Mouse (Mus musculus) ES-Bruce4 (cell line): ENCODE measurements around the gene Unc5b. TPM values are rescaled to one million over a fixed set of nuclear protein-coding genes. Genes with fewer than 3 reads are reported as not detected.

Experiments used
- H3K27ac ChIP-seq: 2 replicates; pipeline ENCODE4 v1.5.1; 2012; ENCODE audit warnings: low read length, inconsistent platforms; ENCODE audit not compliant: insufficient read depth
- H3K27me3 ChIP-seq: 2 replicates; pipeline ENCODE4 v1.6.1; 2012; ENCODE audit warnings: mild to moderate bottlenecking, low read length, inconsistent platforms; ENCODE audit not compliant: control insufficient read depth, poor library complexity, insufficient read depth, severe bottlenecking
- H3K36me3 ChIP-seq: 2 replicates; pipeline ENCODE4 v1.6.1; 2012; ENCODE audit warnings: inconsistent platforms, mild to moderate bottlenecking, low read length, moderate library complexity; ENCODE audit not compliant: control insufficient read depth, poor library complexity, insufficient read depth, severe bottlenecking
- H3K4me1 ChIP-seq: one replicate; pipeline ENCODE4 v1.8.1; 2011; ENCODE audit warnings: low read length; ENCODE audit not compliant: control insufficient read depth, insufficient read depth
- H3K4me3 ChIP-seq: 2 replicates; pipeline ENCODE4 v1.5.1; 2011; ENCODE audit warnings: low read depth, mild to moderate bottlenecking, low read length
- H3K9ac ChIP-seq: 2 replicates; pipeline ENCODE4 v1.6.1; 2012; ENCODE audit warnings: low read depth, mild to moderate bottlenecking, inconsistent platforms; ENCODE audit not compliant: poor library complexity, severe bottlenecking
- H3K9me3 ChIP-seq: replicated peaks from 2 replicates; pipeline ENCODE4 v1.6.1; 2012; ENCODE audit warnings: mild to moderate bottlenecking, low read length, inconsistent platforms; ENCODE audit not compliant: control insufficient read depth, poor library complexity, insufficient read depth, severe bottlenecking
- CTCF ChIP-seq: IDR thresholded peaks from one replicate; pipeline ENCODE4 v1.8.1; 2011; ENCODE audit warnings: low read depth, low read length
- EP300 ChIP-seq: IDR thresholded peaks from 2 replicates; pipeline ENCODE4 v1.6.1; 2011; ENCODE audit warnings: low read depth, low read length; ENCODE audit not compliant: insufficient read depth
- POLR2A ChIP-seq: IDR thresholded peaks from one replicate; pipeline ENCODE4 v1.8.1; 2011; ENCODE audit warnings: low read length; ENCODE audit not compliant: insufficient read depth
- polyA plus RNA-seq: library from polyadenylated mRNA; stranded (reverse); fragments of >200 nt; gene quantifications from 2 replicates; pipeline ENCODE4 v1.2.4, GENCODE M21; 2011; ENCODE audit warnings: low read depth; ENCODE audit not compliant: missing spikeins, insufficient read depth, insufficient read length

Unc5b gene
- polyA plus RNA-seq, 1 experiment: 36.7 TPM

DNA sequence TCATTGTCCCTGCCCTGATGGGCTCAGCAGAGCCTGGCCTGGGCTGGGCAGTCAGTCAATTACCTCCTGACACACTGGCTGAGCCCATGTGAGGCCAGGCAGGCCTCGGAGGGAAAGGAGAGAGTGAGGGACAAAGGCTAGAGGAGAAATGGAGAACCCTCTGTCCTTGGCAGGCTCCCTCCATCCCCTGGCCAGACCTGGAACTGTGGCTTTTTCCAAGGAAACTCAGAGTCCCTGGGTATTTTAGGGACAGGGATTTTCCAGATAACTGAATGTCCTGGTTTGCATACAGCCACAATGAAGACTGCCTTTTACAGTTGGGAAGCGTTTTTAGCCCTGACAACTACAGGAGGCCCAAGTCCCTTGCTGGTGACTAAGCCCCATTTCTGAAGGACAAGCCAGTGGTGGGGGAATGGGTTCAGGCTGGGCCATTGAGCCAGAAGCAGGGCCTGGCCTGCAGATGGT, 99.0 kb downstream of the Unc5b start:
- no peak overlapping the region for H3K27ac ChIP-seq
- no peaks in the 10 kb centered on the region for H3K36me3 ChIP-seq
- no peak for TF ChIP-seq CTCF
- TF ChIP-seq EP300: no peak
- TF ChIP-seq POLR2A: no peak
- no peaks in the 10 kb centered on the region for H3K9me3 ChIP-seq
- H3K9ac ChIP-seq: no peak overlapping the region
- H3K4me1 ChIP-seq: peaks cover 7% of the 10 kb centered on the region
- H3K4me3 ChIP-seq: no peak overlapping the region
- H3K27me3 ChIP-seq: no peaks in the 10 kb centered on the region

DNA sequence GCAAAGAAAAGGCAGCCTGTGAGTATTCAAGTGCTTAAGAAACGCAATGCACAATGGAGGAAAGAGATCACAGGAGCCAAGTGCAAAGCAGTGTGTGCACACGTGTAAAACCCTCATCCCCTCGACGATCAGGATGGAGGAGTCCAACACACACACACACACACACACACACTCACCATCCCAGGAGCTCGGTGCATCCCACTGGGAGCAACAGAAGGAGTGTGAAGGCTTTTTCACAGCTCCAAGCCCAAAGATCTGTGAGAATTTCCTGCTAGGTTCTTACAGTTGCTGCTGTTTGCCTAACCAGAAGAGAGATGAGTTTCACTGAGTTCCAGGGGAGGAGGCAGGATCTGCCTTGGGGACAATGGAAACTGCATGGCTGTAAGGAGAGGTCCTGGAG, 99.6 kb downstream of the Unc5b start:
- Histone ChIP-seq H3K9ac (no peak overlapping the region), H3K27ac (no peak overlapping the region), H3K27me3 (no peaks in the 10 kb centered on the region), H3K36me3 (no peaks in the 10 kb centered on the region), H3K4me3 (no peak overlapping the region), H3K4me1 (peaks cover 7% of the 10 kb centered on the region), H3K9me3 (no peaks in the 10 kb centered on the region)
- no peak for TF ChIP-seq EP300
- TF ChIP-seq POLR2A: no peak
- no peak for TF ChIP-seq CTCF

DNA sequence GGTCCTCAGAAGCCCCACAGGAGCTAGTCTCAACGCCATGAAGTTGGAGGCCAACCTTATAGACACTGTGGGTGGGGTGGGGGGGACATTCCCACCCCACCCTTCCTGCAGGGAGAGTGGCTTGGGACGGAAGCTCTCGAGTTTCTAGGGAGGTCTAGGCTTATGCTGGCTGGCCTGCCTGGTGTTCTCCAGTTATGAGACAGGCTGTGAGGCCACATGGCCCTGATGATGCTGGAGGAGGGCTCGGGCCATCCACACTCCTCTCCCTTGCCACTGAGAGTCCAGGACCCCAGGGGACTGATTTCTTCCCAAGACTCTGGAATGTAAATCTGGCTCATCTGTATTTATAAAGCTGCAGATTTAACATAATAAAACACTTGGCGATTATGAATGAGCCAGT, 104.1 kb downstream of the Unc5b start:
- 0 out of 2 replicates have a peak, but pooled peaks have one; percentile 20 for TF ChIP-seq EP300
- no peak for TF ChIP-seq POLR2A
- Histone ChIP-seq H3K27ac (no peak overlapping the region), H3K4me1 (peaks cover 30% of the 10 kb centered on the region), H3K9ac (no peak overlapping the region), H3K36me3 (no peaks in the 10 kb centered on the region), H3K9me3 (no peaks in the 10 kb centered on the region), H3K27me3 (no peaks in the 10 kb centered on the region), H3K4me3 (no peak overlapping the region)

DNA sequence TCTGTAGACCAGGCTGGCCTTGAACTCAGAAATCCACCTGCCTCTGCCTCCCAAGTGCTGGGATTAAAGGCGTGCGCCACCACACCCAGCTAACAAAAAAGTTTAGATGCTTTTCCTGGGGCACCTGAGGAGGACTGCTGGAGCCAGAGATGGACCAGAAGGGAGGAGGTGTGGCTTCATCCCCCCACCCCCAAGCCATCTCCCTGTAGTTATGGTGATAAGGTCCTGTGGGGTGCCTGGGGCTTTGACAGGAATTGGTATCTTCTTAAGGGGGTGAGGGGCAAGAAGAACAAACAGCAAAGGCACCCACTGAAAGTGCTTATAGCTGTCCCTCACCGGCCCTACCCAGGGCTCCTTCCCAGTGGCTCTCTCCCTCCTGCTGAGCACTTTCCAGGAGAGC, 104.5 kb downstream of the Unc5b start:
- H3K27me3 ChIP-seq: no peaks in the 10 kb centered on the region

DNA sequence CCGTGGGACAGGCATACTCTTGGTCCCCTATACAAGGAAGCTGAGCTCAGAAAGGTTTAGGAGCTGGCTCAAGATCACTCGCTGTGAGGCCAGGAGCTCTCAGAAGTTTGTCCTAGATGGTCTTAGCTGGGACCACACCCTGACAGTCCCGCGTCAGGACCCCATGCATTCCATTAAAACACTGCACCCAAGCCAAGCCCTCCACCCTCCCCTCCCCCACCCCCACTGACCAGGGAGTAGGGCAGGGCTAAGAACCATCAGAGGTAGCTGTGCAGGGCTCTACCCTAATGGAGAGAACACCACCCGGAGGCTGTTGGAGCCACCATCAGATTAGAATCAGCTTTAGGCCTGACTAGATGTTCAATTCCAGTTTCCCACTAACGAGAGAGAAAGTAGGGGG, 106.9 kb downstream of the Unc5b start:
- H3K9me3 ChIP-seq: no peaks in the 10 kb centered on the region
- H3K27me3 ChIP-seq: no peaks in the 10 kb centered on the region
- TF ChIP-seq EP300 (0 out of 2 replicates have a peak, but pooled peaks have one; percentile 10), CTCF (no peak)
- peaks cover 27% of the 10 kb centered on the region for H3K4me1 ChIP-seq
- H3K36me3 ChIP-seq: no peaks in the 10 kb centered on the region
- H3K27ac ChIP-seq: no peak overlapping the region
- H3K9ac ChIP-seq: no peak overlapping the region
- H3K4me3 ChIP-seq: no peak overlapping the region

More for the DNA sequence above, 104.5 kb downstream of the Unc5b start:
- H3K36me3 ChIP-seq: no peaks in the 10 kb centered on the region
- H3K9me3 ChIP-seq: no peaks in the 10 kb centered on the region
- H3K4me3 ChIP-seq: no peak overlapping the region
- no peak overlapping the region for H3K9ac ChIP-seq
- H3K4me1 ChIP-seq: peaks cover 30% of the 10 kb centered on the region
- H3K27ac ChIP-seq: no peak overlapping the region
- TF ChIP-seq CTCF: no peak

DNA sequence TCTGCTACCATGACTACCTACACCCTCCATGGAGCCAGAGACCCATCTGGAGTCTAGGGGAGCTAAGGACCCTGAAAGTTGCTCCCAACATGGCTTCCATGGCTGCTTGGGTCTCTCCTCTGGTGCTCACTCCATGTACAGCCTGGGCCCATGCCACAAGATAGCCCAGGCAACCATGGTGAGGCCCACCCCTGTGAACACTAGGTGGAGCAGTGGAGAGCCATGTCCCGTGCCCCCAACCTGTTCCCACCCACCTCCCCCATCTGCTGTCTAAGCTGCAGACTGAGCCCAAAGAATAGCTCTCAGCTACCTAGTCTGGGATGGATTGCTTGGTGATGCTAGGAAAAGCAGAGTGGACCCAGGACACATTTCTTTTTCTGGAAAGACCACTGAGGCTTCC, 108.0 kb downstream of the Unc5b start:
- H3K4me3 ChIP-seq: no peak overlapping the region
- H3K36me3 ChIP-seq: no peaks in the 10 kb centered on the region
- H3K4me1 ChIP-seq: peaks cover 24% of the 10 kb centered on the region
- peak; percentile 62 for TF ChIP-seq CTCF
- TF ChIP-seq EP300: no peak
- no peak for TF ChIP-seq POLR2A
- no peak overlapping the region for H3K27ac ChIP-seq
- H3K27me3 ChIP-seq: no peaks in the 10 kb centered on the region
- peaks cover 6% of the 10 kb centered on the region; the same call in 1 of the 2 replicates for H3K9me3 ChIP-seq
- no peak overlapping the region for H3K9ac ChIP-seq

DNA sequence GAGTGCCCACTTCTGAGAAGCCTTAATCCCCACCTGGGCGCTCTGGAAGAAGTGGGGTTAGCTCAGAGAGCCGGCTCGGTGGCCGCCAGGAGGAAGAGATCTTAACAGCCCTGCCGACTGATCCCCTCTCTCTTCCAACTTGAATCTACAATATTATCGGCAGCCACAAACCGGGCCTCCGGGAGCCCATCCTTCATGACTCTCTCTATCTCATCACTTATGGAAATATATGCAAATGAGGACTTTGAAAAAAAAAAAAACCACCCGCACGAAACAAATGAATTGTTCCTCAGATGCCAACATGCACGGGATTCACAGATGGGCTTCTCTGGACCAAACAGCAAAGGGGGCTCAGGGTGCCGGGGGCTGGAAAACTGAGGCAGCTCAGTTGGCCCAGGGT, 109.7 kb downstream of the Unc5b start:
- no peak overlapping the region for H3K9ac ChIP-seq
- no peaks in the 10 kb centered on the region for H3K36me3 ChIP-seq
- no peaks in the 10 kb centered on the region for H3K27me3 ChIP-seq

More for the DNA sequence above, 109.7 kb downstream of the Unc5b start:
- no peak overlapping the region for H3K4me3 ChIP-seq
- no peak overlapping the region for H3K27ac ChIP-seq
- TF ChIP-seq CTCF (no peak), EP300 (no peak), POLR2A (no peak)
- peaks cover 23% of the 10 kb centered on the region for H3K4me1 ChIP-seq
- H3K9me3 ChIP-seq: peaks cover 7% of the 10 kb centered on the region; the same call in 1 of the 2 replicates
